Mouse (Mus musculus): ENCODE results near the gene Dap. TPM values are rescaled to one million over a fixed set of nuclear protein-coding genes. Genes with fewer than 3 reads are reported as not detected.

Gene Dap
- 10 to 100 TPM; 14.7 to 17.0 TPM for total RNA-seq (2021)
- long read RNA-seq, experiment 1, transcript Dap-201 (4 exons, 1,555 nt) = major isoform, 30 of 33 reads
- long read RNA-seq, experiment 1, partial matches to known transcripts = 0 of 33 reads
- long read RNA-seq, experiment 1, other reads (novel, unspliced or antisense) = 3 of 33 reads
- long read RNA-seq, experiment 2, transcript Dap-201 (4 exons, 1,555 nt) = major isoform, 35 of 40 reads
- long read RNA-seq, experiment 2, partial matches to known transcripts = 1 of 40 reads
- long read RNA-seq, experiment 2, other reads (novel, unspliced or antisense) = 4 of 40 reads

GRCm38 (mm10) chr15:31224135-31224761, at the start of gene Dap:
Gene Dap (plus strand): TSS chr15:31224314.
- peak; percentile 95 to 97 for DNase-seq (ENCODE audit: low spot score in 2 of 2)

- DNase-seq (ENCODE audit: low spot score in 2 of 2) = no peak
Observed at GRCm38 (mm10) chr15:31176566-31176965, 47.5 kb upstream of the Dap start.

DNA sequence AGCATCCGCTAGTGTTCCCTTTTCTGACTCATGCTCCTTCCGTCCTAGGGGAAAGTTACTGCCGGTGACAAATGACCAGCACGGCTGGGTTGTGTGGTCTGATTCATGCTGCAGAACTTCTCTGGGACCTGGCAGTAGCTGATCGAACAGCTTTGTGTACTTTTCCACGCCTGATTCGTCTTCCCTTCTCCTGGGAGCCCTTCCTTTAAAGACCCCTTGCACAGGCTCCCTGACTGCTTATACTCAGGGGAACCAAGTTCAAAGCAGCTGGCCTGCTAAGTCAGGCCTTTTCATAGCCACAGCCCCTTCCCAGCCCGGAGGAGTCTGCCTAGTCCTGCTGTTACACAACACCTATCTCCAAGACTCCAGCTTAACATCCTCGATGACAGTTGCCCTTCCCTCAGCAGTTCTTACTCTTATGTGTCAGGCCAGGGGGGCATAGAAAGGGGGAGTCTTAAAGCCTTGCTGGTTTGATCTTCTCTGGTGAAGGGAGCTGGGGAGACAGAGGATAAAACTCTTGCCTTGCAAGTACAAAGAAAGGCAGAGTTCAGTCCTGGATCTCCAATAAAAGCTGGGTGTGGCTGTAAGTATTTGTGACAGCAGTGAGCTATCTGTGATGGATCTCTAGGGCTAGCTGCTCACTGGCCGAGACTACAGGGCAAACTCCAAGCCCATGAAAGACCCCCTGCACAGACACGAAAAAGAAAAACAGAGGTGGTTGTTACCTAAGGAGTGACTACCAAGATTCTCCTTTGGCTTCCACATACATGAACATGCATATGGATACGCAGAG, 39.3 kb upstream of the Dap start:
- no peak for DNase-seq (ENCODE audit: low spot score in 2 of 2)

- DNase-seq (ENCODE audit: low spot score in 2 of 2) = no peak
Observed at GRCm38 (mm10) chr15:31185506-31185905, 38.6 kb upstream of the Dap start.

GRCm38 (mm10) chr15:31186371-31186901, 37.7 kb upstream of the Dap start:
- no peak for DNase-seq (ENCODE audit: low spot score in 2 of 2)

DNA sequence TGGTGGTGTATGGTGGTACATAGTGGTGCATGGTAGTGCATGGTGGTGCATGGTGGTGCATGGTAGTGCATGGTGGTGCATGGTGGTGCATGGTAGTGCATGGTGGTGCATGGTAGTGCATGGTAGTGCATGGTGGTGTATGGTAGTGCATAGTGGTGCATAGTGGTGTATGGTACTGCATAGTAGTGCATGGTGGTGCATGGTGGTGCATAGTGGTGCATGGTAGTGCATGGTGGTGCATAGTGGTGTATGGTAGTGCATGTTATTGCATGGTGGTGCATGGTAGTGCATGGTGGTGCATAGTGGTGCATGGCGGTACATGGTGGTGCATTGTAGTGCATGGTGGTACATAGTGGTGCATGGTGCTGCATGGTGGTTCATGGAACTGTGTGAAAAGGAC, 31.6 kb upstream of the Dap start:
- DNase-seq (ENCODE audit: low spot score in 2 of 2) = no peak

DNA sequence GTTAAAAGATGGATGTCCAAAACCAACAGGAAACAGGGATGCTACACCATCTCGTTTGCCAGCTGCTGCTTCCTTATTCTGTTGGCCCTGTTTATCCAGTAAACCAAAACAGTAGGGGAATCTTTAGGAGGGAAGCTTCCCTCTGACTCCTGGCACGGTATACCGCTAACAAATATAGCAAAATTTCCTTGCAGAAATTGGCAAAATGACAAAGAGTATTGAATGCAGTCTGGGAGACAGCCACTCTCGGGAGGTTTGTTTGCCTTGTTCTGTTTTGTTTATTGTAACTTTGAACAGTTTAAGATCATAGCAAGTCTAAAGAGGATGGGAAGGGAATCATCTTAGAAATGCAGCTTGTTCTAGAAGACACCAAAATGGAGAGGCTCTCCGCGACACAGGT, 28.3 kb upstream of the Dap start:
- DNase-seq (ENCODE audit: low spot score in 2 of 2) = no peak

GRCm38 (mm10) chr15:31207346-31208093, 16.6 kb upstream of the Dap start:
- DNase-seq (ENCODE audit: low spot score in 2 of 2) = peak; percentile 22 to 55

DNA sequence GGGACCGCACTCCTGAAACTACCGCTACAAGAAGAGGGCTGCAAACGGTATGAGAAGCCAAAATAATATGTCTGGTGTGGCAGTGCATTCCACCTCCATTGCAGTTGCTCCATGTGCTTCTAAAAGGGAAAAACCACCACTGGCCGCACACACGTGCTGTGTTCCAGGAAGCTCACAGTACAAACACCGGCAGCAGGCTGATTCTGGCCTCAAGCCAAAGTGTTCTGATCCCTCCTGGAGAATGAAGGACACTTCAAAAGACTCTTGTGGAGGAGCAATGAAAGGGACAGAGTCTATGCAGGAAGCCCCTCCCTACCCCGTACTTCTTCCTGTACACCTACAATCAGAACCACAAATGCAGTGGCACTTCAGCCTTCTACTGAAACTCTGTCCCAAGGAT, 12.2 kb upstream of the Dap start:
- no peak for DNase-seq (ENCODE audit: low spot score in 2 of 2)

GRCm38 (mm10) chr15:31213619-31214270, 10.4 kb upstream of the Dap start:
- no peak for DNase-seq (ENCODE audit: low spot score in 2 of 2)

DNA sequence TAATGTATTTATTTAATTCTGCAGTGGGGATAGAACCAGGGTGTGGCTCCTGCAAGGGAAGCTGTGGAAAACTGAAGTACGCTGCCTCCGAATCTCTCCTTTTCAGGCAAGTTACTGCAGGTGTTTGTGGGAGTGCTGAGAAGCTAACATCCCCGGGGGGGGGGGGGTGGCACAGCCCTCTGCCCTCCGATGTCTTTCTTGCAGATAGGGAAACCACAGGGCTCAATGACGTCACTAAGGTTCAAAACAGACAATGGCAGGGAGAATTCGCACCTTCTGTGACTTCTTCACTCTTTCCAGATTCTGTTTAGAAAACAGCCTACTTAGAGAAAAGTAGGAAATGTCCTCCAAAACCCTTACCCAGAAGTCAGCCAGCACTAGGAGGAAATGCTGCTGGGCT, 1.9 kb upstream of the Dap start:
- no peak for DNase-seq (ENCODE audit: low spot score in 2 of 2)

- no peak for DNase-seq (ENCODE audit: low spot score in 2 of 2)
Observed at GRCm38 (mm10) chr15:31223596-31224134, 449 bp upstream of the Dap start.

DNA sequence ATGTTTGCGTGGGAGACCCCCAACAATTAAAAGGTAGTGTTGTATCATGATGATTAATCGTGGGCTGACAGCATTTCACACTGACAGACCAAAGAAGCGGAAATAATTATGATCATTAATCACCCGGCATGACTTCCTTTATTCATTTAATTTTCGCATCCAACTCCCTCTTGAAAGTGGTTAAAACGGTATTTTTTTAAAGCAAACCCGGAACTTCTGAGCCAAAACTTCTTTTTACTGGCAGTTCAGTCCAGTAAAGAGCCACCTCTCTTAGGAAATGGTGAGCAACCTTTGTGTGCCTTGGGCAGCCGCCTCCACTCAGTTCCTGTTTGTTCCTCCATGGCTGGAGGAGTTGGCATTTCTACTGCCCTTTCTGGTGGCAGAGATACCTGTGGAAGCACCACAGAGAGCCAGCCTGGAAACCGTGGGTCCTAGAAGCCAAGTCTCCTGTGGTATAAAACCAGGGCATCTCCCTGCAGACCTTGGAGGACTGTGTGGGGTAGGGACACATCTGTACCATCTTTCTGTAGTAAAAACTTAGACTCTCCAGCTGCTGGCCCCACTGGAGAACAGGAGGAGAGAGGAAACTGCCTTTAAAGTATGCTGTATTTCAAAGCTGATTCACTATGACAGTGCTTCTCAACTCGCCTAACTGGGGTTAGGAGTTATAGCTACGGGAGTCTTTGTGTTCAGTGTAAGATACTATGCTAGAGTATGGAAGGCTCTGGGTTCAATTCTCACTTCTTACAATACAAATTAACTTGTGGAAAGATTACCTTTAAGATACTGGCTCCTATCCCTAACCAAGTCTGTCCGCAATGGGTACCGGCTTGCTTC, 910 bp downstream of the Dap start:
- DNase-seq (ENCODE audit: low spot score in 2 of 2) = no peak

DNA sequence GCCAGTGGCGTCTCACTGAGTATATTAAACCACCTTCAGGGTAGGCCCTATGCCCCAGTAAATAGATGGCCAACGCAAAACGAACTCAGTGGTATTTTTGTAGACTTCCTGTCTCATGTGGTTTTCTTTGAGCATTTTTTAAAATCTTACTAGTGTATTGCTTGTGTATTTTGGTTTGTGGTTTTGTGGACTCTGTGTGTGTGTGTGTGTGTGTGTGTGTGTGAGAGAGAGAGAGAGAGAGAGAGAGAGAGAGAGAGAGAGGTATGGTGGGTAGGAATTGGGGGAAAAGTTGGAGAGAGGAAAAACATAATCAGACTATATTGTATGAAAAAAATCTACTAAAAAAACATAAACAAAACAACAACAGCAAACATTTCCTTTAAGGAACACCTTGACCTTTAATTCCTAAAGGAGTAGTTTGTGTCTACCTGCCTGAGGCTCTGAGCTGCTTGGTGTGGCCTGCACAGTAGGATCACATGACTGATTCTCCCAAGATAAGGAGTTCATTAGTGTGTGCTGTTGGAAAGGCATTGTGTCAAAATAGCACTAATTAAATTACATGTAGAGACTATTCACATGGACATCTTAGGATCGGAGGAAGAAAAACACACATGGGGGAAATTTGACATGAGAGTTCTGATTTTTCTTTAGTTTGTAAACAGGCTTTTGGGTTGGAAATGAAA, 1.7 kb downstream of the Dap start:
- DNase-seq (ENCODE audit: low spot score in 2 of 2) = no peak

DNA sequence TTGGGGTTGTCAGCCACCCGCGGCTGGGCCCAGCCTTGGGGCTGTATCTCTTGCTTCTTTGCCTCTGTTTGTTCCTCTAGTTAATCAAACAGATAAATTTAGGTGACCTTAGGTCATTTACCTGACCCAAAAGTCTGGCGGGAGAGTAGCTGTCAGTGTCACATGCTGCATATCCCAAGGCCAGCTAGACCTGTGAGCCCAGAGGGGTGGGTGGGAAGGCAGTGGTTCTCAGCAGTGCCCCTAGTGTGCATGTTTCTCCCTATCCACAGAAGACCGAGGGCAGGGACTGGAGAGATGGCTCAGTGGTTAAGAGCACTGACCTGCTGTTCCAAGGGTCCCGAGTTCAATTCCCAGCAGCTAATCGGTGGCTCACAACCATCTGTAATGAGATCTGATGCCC, 2.4 kb downstream of the Dap start:
- no peak for DNase-seq (ENCODE audit: low spot score in 2 of 2)

DNA sequence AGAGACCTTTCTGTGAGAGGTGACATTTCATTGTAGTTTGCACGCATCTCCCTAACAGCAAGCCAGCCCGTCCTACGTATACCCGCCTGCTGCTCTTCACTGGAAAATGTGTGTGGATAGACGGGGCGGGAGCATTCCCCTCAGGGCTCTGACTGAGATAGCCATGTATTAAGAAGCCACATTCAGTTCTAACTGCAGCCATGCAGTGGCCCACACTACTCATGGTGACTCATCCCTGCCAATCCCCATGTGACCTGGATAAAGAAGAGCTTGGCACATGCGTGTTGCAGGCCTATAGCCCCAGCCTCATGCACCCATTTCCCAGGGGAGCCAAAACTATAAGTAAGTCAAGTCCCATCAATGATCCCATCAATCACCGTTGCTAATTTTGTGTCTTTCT, 3.7 kb downstream of the Dap start:
- DNase-seq (ENCODE audit: low spot score in 2 of 2) = no peak

DNA sequence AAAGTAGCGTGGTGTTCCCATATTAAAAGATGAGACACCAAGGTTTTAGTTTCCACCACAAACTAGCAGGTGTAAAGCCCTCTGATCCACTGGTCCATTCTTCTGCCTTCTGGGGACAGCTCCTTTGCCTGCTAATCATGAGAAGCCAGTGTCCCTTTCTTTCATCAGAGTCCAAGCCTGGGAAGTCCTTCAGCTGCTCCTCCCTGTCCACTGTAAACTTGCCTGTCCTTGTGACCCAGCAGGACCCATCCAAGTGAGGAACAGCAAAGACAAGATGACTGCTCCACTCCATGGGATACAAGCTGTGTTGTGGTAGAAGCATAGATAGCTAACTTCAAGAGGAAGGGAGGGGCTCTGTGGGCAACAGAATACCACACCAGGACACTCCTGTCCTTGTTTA, 8.9 kb downstream of the Dap start:
- DNase-seq (ENCODE audit: low spot score in 2 of 2) = no peak

GRCm38 (mm10) chr15:31235794-31236548, 11.9 kb downstream of the Dap start:
- no peak for DNase-seq (ENCODE audit: low spot score in 2 of 2)

Data from layer of hippocampus, postnatal 14 days (tissue).